Mouse (Mus musculus): ENCODE measurements at regions not wholly inside any gene's neighbourhood (a gene's known extent, or its start where the extent isn't known, plus 50 kb on each side); places are given as distances from the start of the nearest gene placed in this dataset.

GRCm38 (mm10) chr14:15698607-15699006, 259.8 kb upstream of the Lrrc3b start:
- no peak for ATAC-seq (ENCODE audit: low read depth)
- Histone ChIP-seq H3K27me3 (ENCODE audit: control insufficient read depth, insufficient read depth, low read depth, low read length) (no peaks in the 10 kb centered on the region), H3K9me3 (ENCODE audit: control insufficient read depth, low read length) (no peaks in the 10 kb centered on the region), H3K9ac (ENCODE audit: low read length) (no peak overlapping the region), H3K4me2 (ENCODE audit: low read depth, low read length) (no peak overlapping the region), H3K4me3 (ENCODE audit: low read length) (no peak overlapping the region), H3K4me1 (replicated peaks; ENCODE audit: control insufficient read depth, insufficient read depth, low read length) (no peaks in the 10 kb centered on the region), H3K36me3 (ENCODE audit: control insufficient read depth, insufficient read depth, low read length) (no peaks in the 10 kb centered on the region), H3K27ac (ENCODE audit: low read length) (no peak overlapping the region)
- 83% methylated on average over 2 of the region's 2 CpGs for whole genome bisulfite sequencing

- Histone ChIP-seq H3K4me2 (ENCODE audit: low read depth, low read length) (no peak overlapping the region), H3K27ac (ENCODE audit: low read length) (no peak overlapping the region), H3K9ac (ENCODE audit: low read length) (no peak overlapping the region), H3K9me3 (ENCODE audit: control insufficient read depth, low read length) (no peaks in the 10 kb centered on the region), H3K4me3 (ENCODE audit: low read length) (no peak overlapping the region), H3K36me3 (ENCODE audit: control insufficient read depth, insufficient read depth, low read length) (no peaks in the 10 kb centered on the region), H3K27me3 (ENCODE audit: control insufficient read depth, insufficient read depth, low read depth, low read length) (no peaks in the 10 kb centered on the region), H3K4me1 (replicated peaks; ENCODE audit: control insufficient read depth, insufficient read depth, low read length) (no peaks in the 10 kb centered on the region)
- 55% methylated on average over 1 of the region's 1 CpGs for WGBS
- no peak for ATAC-seq (ENCODE audit: low read depth)
Measured at GRCm38 (mm10) chr14:15722135-15722534, 283.3 kb upstream of the Lrrc3b start.

- H3K27me3 ChIP-seq (ENCODE audit: control insufficient read depth, insufficient read depth, low read depth, low read length) = no peaks in the 10 kb centered on the region
- H3K4me3 ChIP-seq (ENCODE audit: low read length) = no peak overlapping the region
- H3K36me3 ChIP-seq (ENCODE audit: control insufficient read depth, insufficient read depth, low read length) = no peaks in the 10 kb centered on the region
- no peaks in the 10 kb centered on the region for H3K9me3 ChIP-seq (ENCODE audit: control insufficient read depth, low read length)
- no peaks in the 10 kb centered on the region for H3K4me1 ChIP-seq (replicated peaks; ENCODE audit: control insufficient read depth, insufficient read depth, low read length)
- WGBS = 71% methylated on average over 5 of the region's 5 CpGs
- ATAC-seq (ENCODE audit: low read depth) = no peak
- H3K9ac ChIP-seq (ENCODE audit: low read length) = no peak overlapping the region
- H3K4me2 ChIP-seq (ENCODE audit: low read depth, low read length) = no peak overlapping the region
- no peak overlapping the region for H3K27ac ChIP-seq (ENCODE audit: low read length)
Measured at GRCm38 (mm10) chr14:15746629-15747238, 307.9 kb upstream of the Lrrc3b start.

GRCm38 (mm10) chr14:15769846-15770448, 331.2 kb upstream of the Lrrc3b start:
- Histone ChIP-seq H3K36me3 (ENCODE audit: control insufficient read depth, insufficient read depth, low read length) (no peaks in the 10 kb centered on the region), H3K9ac (ENCODE audit: low read length) (no peak overlapping the region), H3K27me3 (ENCODE audit: control insufficient read depth, insufficient read depth, low read depth, low read length) (no peaks in the 10 kb centered on the region), H3K27ac (ENCODE audit: low read length) (no peak overlapping the region), H3K4me3 (ENCODE audit: low read length) (no peak overlapping the region), H3K4me1 (replicated peaks; ENCODE audit: control insufficient read depth, insufficient read depth, low read length) (no peaks in the 10 kb centered on the region), H3K4me2 (ENCODE audit: low read depth, low read length) (no peak overlapping the region), H3K9me3 (ENCODE audit: control insufficient read depth, low read length) (no peaks in the 10 kb centered on the region)
- 60% methylated on average over 6 of the region's 6 CpGs for WGBS
- ATAC-seq (ENCODE audit: low read depth) = no peak

GRCm38 (mm10) chr14:15784727-15785126, 345.9 kb upstream of the Lrrc3b start:
- Histone ChIP-seq H3K4me1 (replicated peaks; ENCODE audit: control insufficient read depth, insufficient read depth, low read length) (no peaks in the 10 kb centered on the region), H3K9ac (ENCODE audit: low read length) (no peak overlapping the region), H3K4me2 (ENCODE audit: low read depth, low read length) (no peak overlapping the region)

GRCm38 (mm10) chr14:15785230-15785629, 346.4 kb upstream of the Lrrc3b start:
- no peak overlapping the region for H3K4me2 ChIP-seq (ENCODE audit: low read depth, low read length)
- no peak overlapping the region for H3K4me3 ChIP-seq (ENCODE audit: low read length)
- H3K4me1 ChIP-seq (replicated peaks; ENCODE audit: control insufficient read depth, insufficient read depth, low read length) = no peaks in the 10 kb centered on the region
- no peak overlapping the region for H3K9ac ChIP-seq (ENCODE audit: low read length)
- ATAC-seq (ENCODE audit: low read depth) = no peak
- H3K27me3 ChIP-seq (ENCODE audit: control insufficient read depth, insufficient read depth, low read depth, low read length) = no peaks in the 10 kb centered on the region
- no peaks in the 10 kb centered on the region for H3K36me3 ChIP-seq (ENCODE audit: control insufficient read depth, insufficient read depth, low read length)
- no peaks in the 10 kb centered on the region for H3K9me3 ChIP-seq (ENCODE audit: control insufficient read depth, low read length)
- 57% methylated on average over 1 of the region's 1 CpGs for WGBS
- H3K27ac ChIP-seq (ENCODE audit: low read length) = no peak overlapping the region

More at GRCm38 (mm10) chr14:15784727-15785126, 345.9 kb upstream of the Lrrc3b start:
- WGBS = 86% methylated on average over 3 of the region's 3 CpGs
- ATAC-seq (ENCODE audit: low read depth) = no peak
- H3K4me3 ChIP-seq (ENCODE audit: low read length) = no peak overlapping the region
- H3K9me3 ChIP-seq (ENCODE audit: control insufficient read depth, low read length) = no peaks in the 10 kb centered on the region
- no peaks in the 10 kb centered on the region for H3K27me3 ChIP-seq (ENCODE audit: control insufficient read depth, insufficient read depth, low read depth, low read length)
- no peak overlapping the region for H3K27ac ChIP-seq (ENCODE audit: low read length)
- no peaks in the 10 kb centered on the region for H3K36me3 ChIP-seq (ENCODE audit: control insufficient read depth, insufficient read depth, low read length)

- Histone ChIP-seq H3K27me3 (ENCODE audit: control insufficient read depth, insufficient read depth, low read depth, low read length) (no peaks in the 10 kb centered on the region), H3K27ac (ENCODE audit: low read length) (no peak overlapping the region), H3K9me3 (ENCODE audit: control insufficient read depth, low read length) (no peaks in the 10 kb centered on the region), H3K4me1 (replicated peaks; ENCODE audit: control insufficient read depth, insufficient read depth, low read length) (no peaks in the 10 kb centered on the region), H3K4me3 (ENCODE audit: low read length) (no peak overlapping the region), H3K9ac (ENCODE audit: low read length) (no peak overlapping the region), H3K4me2 (ENCODE audit: low read depth, low read length) (no peak overlapping the region), H3K36me3 (ENCODE audit: control insufficient read depth, insufficient read depth, low read length) (no peaks in the 10 kb centered on the region)
- ATAC-seq (ENCODE audit: low read depth) = no peak
- 53% methylated on average over 3 of the region's 3 CpGs for WGBS
Measured at GRCm38 (mm10) chr14:15795698-15796097, 356.9 kb upstream of the Lrrc3b start.

- H3K27me3 ChIP-seq (ENCODE audit: control insufficient read depth, insufficient read depth, low read depth, low read length) = no peaks in the 10 kb centered on the region
- no peak for ATAC-seq (ENCODE audit: low read depth)
- WGBS = 21% methylated on average over 2 of the region's 2 CpGs
- H3K9me3 ChIP-seq (ENCODE audit: control insufficient read depth, low read length) = no peaks in the 10 kb centered on the region
- H3K4me1 ChIP-seq (replicated peaks; ENCODE audit: control insufficient read depth, insufficient read depth, low read length) = no peaks in the 10 kb centered on the region
- no peak overlapping the region for H3K9ac ChIP-seq (ENCODE audit: low read length)
- no peak overlapping the region for H3K27ac ChIP-seq (ENCODE audit: low read length)
- no peak overlapping the region for H3K4me2 ChIP-seq (ENCODE audit: low read depth, low read length)
- H3K4me3 ChIP-seq (ENCODE audit: low read length) = no peak overlapping the region
- H3K36me3 ChIP-seq (ENCODE audit: control insufficient read depth, insufficient read depth, low read length) = no peaks in the 10 kb centered on the region
Measured at GRCm38 (mm10) chr14:15797019-15797418, 358.2 kb upstream of the Lrrc3b start.

GRCm38 (mm10) chr14:15801477-15802099, 362.8 kb upstream of the Lrrc3b start:
- Histone ChIP-seq H3K9me3 (ENCODE audit: control insufficient read depth, low read length) (no peaks in the 10 kb centered on the region), H3K36me3 (ENCODE audit: control insufficient read depth, insufficient read depth, low read length) (no peaks in the 10 kb centered on the region), H3K4me3 (ENCODE audit: low read length) (no peak overlapping the region), H3K27ac (ENCODE audit: low read length) (no peak overlapping the region), H3K4me2 (ENCODE audit: low read depth, low read length) (no peak overlapping the region), H3K27me3 (ENCODE audit: control insufficient read depth, insufficient read depth, low read depth, low read length) (no peaks in the 10 kb centered on the region), H3K9ac (ENCODE audit: low read length) (no peak overlapping the region), H3K4me1 (replicated peaks; ENCODE audit: control insufficient read depth, insufficient read depth, low read length) (no peaks in the 10 kb centered on the region)
- ATAC-seq (ENCODE audit: low read depth) = peak; percentile 92
- 47% methylated on average over 5 of the region's 5 CpGs for WGBS
